Mouse (Mus musculus): ENCODE measurements at regions not wholly inside any gene's neighbourhood (a gene's known extent, or its start where the extent isn't known, plus 50 kb on each side); places are given as distances from the start of the nearest gene placed in this dataset.

- H3K27me3 ChIP-seq (ENCODE audit: control insufficient read depth, insufficient read depth, low read length) = no peaks in the 10 kb centered on the region
- 62% methylated on average over 1 of the region's 1 CpGs for WGBS (ENCODE audit: insufficient replicate concordance)
- H3K9me3 ChIP-seq (replicated peaks; ENCODE audit: control insufficient read depth, low read length) = no peaks in the 10 kb centered on the region
- ATAC-seq (replicated peaks; ENCODE audit: insufficient number of reproducible peaks, low FRiP score, low TSS enrichment) = no peak
- no peak overlapping the region for H3K9ac ChIP-seq (ENCODE audit: low read depth, low read length)
- H3K4me3 ChIP-seq (ENCODE audit: low read depth, low read length) = no peak overlapping the region
- no peak overlapping the region for H3K27ac ChIP-seq (ENCODE audit: low read depth, low read length)
- H3K36me3 ChIP-seq (ENCODE audit: control insufficient read depth, insufficient read depth, low read length) = no peaks in the 10 kb centered on the region
- no peaks in the 10 kb centered on the region for H3K4me1 ChIP-seq (ENCODE audit: control insufficient read depth, insufficient read depth, low read length)
- H3K4me2 ChIP-seq = no peak overlapping the region
Measured at GRCm38 (mm10) chr12:14005991-14006390, 145.9 kb downstream of the Fam84a start.

- no peaks in the 10 kb centered on the region for H3K27me3 ChIP-seq (ENCODE audit: control insufficient read depth, insufficient read depth, low read length)
- no peak for ATAC-seq (replicated peaks; ENCODE audit: insufficient number of reproducible peaks, low FRiP score, low TSS enrichment)
- no peaks in the 10 kb centered on the region for H3K9me3 ChIP-seq (replicated peaks; ENCODE audit: control insufficient read depth, low read length)
- no peak overlapping the region for H3K4me3 ChIP-seq (ENCODE audit: low read depth, low read length)
- H3K27ac ChIP-seq (ENCODE audit: low read depth, low read length) = no peak overlapping the region
- H3K9ac ChIP-seq (ENCODE audit: low read depth, low read length) = no peak overlapping the region
- no peak overlapping the region for H3K4me2 ChIP-seq
- WGBS (ENCODE audit: insufficient replicate concordance) = 52% methylated on average over 1 of the region's 1 CpGs
- H3K36me3 ChIP-seq (ENCODE audit: control insufficient read depth, insufficient read depth, low read length) = no peaks in the 10 kb centered on the region
- H3K4me1 ChIP-seq (ENCODE audit: control insufficient read depth, insufficient read depth, low read length) = no peaks in the 10 kb centered on the region
Measured at GRCm38 (mm10) chr12:14001672-14002071, 150.2 kb downstream of the Fam84a start.

- Histone ChIP-seq H3K9me3 (replicated peaks; ENCODE audit: control insufficient read depth, low read length) (no peaks in the 10 kb centered on the region), H3K27ac (ENCODE audit: low read depth, low read length) (no peak overlapping the region), H3K4me3 (ENCODE audit: low read depth, low read length) (no peak overlapping the region), H3K36me3 (ENCODE audit: control insufficient read depth, insufficient read depth, low read length) (no peaks in the 10 kb centered on the region), H3K9ac (ENCODE audit: low read depth, low read length) (no peak overlapping the region), H3K27me3 (ENCODE audit: control insufficient read depth, insufficient read depth, low read length) (no peaks in the 10 kb centered on the region), H3K4me2 (no peak overlapping the region), H3K4me1 (ENCODE audit: control insufficient read depth, insufficient read depth, low read length) (no peaks in the 10 kb centered on the region)
- 88% methylated on average over 1 of the region's 1 CpGs for WGBS (ENCODE audit: insufficient replicate concordance)
- ATAC-seq (replicated peaks; ENCODE audit: insufficient number of reproducible peaks, low FRiP score, low TSS enrichment) = no peak
Measured at GRCm38 (mm10) chr12:13984396-13984776, 167.5 kb downstream of the Fam84a start.

- no peaks in the 10 kb centered on the region for H3K9me3 ChIP-seq (replicated peaks; ENCODE audit: control insufficient read depth, low read length)
- no peaks in the 10 kb centered on the region for H3K36me3 ChIP-seq (ENCODE audit: control insufficient read depth, insufficient read depth, low read length)
- H3K4me1 ChIP-seq (ENCODE audit: control insufficient read depth, insufficient read depth, low read length) = no peaks in the 10 kb centered on the region
- no peak overlapping the region for H3K9ac ChIP-seq (ENCODE audit: low read depth, low read length)
- no peak overlapping the region for H3K4me3 ChIP-seq (ENCODE audit: low read depth, low read length)
- WGBS (ENCODE audit: insufficient replicate concordance) = 70% methylated on average over 7 of the region's 7 CpGs
- no peaks in the 10 kb centered on the region for H3K27me3 ChIP-seq (ENCODE audit: control insufficient read depth, insufficient read depth, low read length)
- no peak overlapping the region for H3K4me2 ChIP-seq
- ATAC-seq (replicated peaks; ENCODE audit: insufficient number of reproducible peaks, low FRiP score, low TSS enrichment) = no peak
- H3K27ac ChIP-seq (ENCODE audit: low read depth, low read length) = no peak overlapping the region
Measured at GRCm38 (mm10) chr12:13983631-13984395, 168.0 kb downstream of the Fam84a start.

- Histone ChIP-seq H3K4me2 (no peak overlapping the region), H3K27ac (ENCODE audit: low read depth, low read length) (no peak overlapping the region), H3K9me3 (replicated peaks; ENCODE audit: control insufficient read depth, low read length) (no peaks in the 10 kb centered on the region), H3K4me1 (ENCODE audit: control insufficient read depth, insufficient read depth, low read length) (no peaks in the 10 kb centered on the region), H3K4me3 (ENCODE audit: low read depth, low read length) (no peak overlapping the region), H3K27me3 (ENCODE audit: control insufficient read depth, insufficient read depth, low read length) (no peaks in the 10 kb centered on the region), H3K36me3 (ENCODE audit: control insufficient read depth, insufficient read depth, low read length) (no peaks in the 10 kb centered on the region), H3K9ac (ENCODE audit: low read depth, low read length) (no peak overlapping the region)
- WGBS (ENCODE audit: insufficient replicate concordance) = 80% methylated on average over 3 of the region's 3 CpGs
- no peak for ATAC-seq (replicated peaks; ENCODE audit: insufficient number of reproducible peaks, low FRiP score, low TSS enrichment)
Measured at GRCm38 (mm10) chr12:13964537-13964936, 187.3 kb downstream of the Fam84a start.

- Histone ChIP-seq H3K27me3 (ENCODE audit: control insufficient read depth, insufficient read depth, low read length) (no peaks in the 10 kb centered on the region), H3K9me3 (replicated peaks; ENCODE audit: control insufficient read depth, low read length) (no peaks in the 10 kb centered on the region), H3K4me1 (ENCODE audit: control insufficient read depth, insufficient read depth, low read length) (no peaks in the 10 kb centered on the region), H3K4me2 (no peak overlapping the region), H3K36me3 (ENCODE audit: control insufficient read depth, insufficient read depth, low read length) (no peaks in the 10 kb centered on the region), H3K4me3 (ENCODE audit: low read depth, low read length) (no peak overlapping the region), H3K9ac (ENCODE audit: low read depth, low read length) (no peak overlapping the region), H3K27ac (ENCODE audit: low read depth, low read length) (no peak overlapping the region)
- no peak for ATAC-seq (replicated peaks; ENCODE audit: insufficient number of reproducible peaks, low FRiP score, low TSS enrichment)
- WGBS (ENCODE audit: insufficient replicate concordance) = 81% methylated on average over 4 of the region's 4 CpGs
Measured at GRCm38 (mm10) chr12:13939494-13939893, 212.4 kb downstream of the Fam84a start.

- WGBS (ENCODE audit: insufficient replicate concordance) = 75% methylated on average over 1 of the region's 1 CpGs
- Histone ChIP-seq H3K9ac (ENCODE audit: low read depth, low read length) (no peak overlapping the region), H3K4me2 (no peak overlapping the region), H3K27me3 (ENCODE audit: control insufficient read depth, insufficient read depth, low read length) (no peaks in the 10 kb centered on the region), H3K4me3 (ENCODE audit: low read depth, low read length) (no peak overlapping the region), H3K9me3 (replicated peaks; ENCODE audit: control insufficient read depth, low read length) (no peaks in the 10 kb centered on the region), H3K4me1 (ENCODE audit: control insufficient read depth, insufficient read depth, low read length) (no peaks in the 10 kb centered on the region), H3K27ac (ENCODE audit: low read depth, low read length) (no peak overlapping the region), H3K36me3 (ENCODE audit: control insufficient read depth, insufficient read depth, low read length) (no peaks in the 10 kb centered on the region)
- no peak for ATAC-seq (replicated peaks; ENCODE audit: insufficient number of reproducible peaks, low FRiP score, low TSS enrichment)
Measured at GRCm38 (mm10) chr12:13921066-13921465, 230.8 kb downstream of the Fam84a start.

- no peak overlapping the region for H3K4me2 ChIP-seq
- 47% methylated on average over 3 of the region's 3 CpGs for WGBS (ENCODE audit: insufficient replicate concordance)
- H3K27ac ChIP-seq (ENCODE audit: low read depth, low read length) = no peak overlapping the region
- H3K27me3 ChIP-seq (ENCODE audit: control insufficient read depth, insufficient read depth, low read length) = no peaks in the 10 kb centered on the region
- ATAC-seq (replicated peaks; ENCODE audit: insufficient number of reproducible peaks, low FRiP score, low TSS enrichment) = no peak
- no peak overlapping the region for H3K9ac ChIP-seq (ENCODE audit: low read depth, low read length)
- no peak overlapping the region for H3K4me3 ChIP-seq (ENCODE audit: low read depth, low read length)
- no peaks in the 10 kb centered on the region for H3K9me3 ChIP-seq (replicated peaks; ENCODE audit: control insufficient read depth, low read length)
- no peaks in the 10 kb centered on the region for H3K36me3 ChIP-seq (ENCODE audit: control insufficient read depth, insufficient read depth, low read length)
- no peaks in the 10 kb centered on the region for H3K4me1 ChIP-seq (ENCODE audit: control insufficient read depth, insufficient read depth, low read length)
Measured at GRCm38 (mm10) chr12:13883317-13883716, 268.5 kb downstream of the Fam84a start.

- ATAC-seq (replicated peaks; ENCODE audit: insufficient number of reproducible peaks, low FRiP score, low TSS enrichment) = no peak
Measured at GRCm38 (mm10) chr12:13869161-13869560, 282.7 kb downstream of the Fam84a start.

More at GRCm38 (mm10) chr12:13869161-13869560, 282.7 kb downstream of the Fam84a start:
- no peak overlapping the region for H3K4me3 ChIP-seq (ENCODE audit: low read depth, low read length)
- H3K9me3 ChIP-seq (replicated peaks; ENCODE audit: control insufficient read depth, low read length) = no peaks in the 10 kb centered on the region
- WGBS (ENCODE audit: insufficient replicate concordance) = 64% methylated on average over 1 of the region's 1 CpGs
- no peak overlapping the region for H3K27ac ChIP-seq (ENCODE audit: low read depth, low read length)
- no peak overlapping the region for H3K9ac ChIP-seq (ENCODE audit: low read depth, low read length)
- no peak overlapping the region for H3K4me2 ChIP-seq
- peaks cover 4% of the 10 kb centered on the region; the same call in 1 of the 2 replicates for H3K4me1 ChIP-seq (ENCODE audit: control insufficient read depth, insufficient read depth, low read length)
- no peaks in the 10 kb centered on the region for H3K27me3 ChIP-seq (ENCODE audit: control insufficient read depth, insufficient read depth, low read length)
- H3K36me3 ChIP-seq (ENCODE audit: control insufficient read depth, insufficient read depth, low read length) = no peaks in the 10 kb centered on the region
